Mouse (Mus musculus): ENCODE results near the gene Sart3.
"Not testable (repeated sequence)": the region's sequence is repeated elsewhere in the genome, so short reads cannot be mapped to it uniquely, and the experiment has no call there.

Gene Sart3

GRCm38 (mm10) chr5:113772450-113772895 lies at the start of gene Sart3, which contains the start of gene Iscu:
Gene Sart3 (minus strand): TSS chr5:113772510.
Gene Iscu (plus strand): TSS chr5:113772748.
- DNase-seq (ENCODE audit: low spot score in 2 of 2): peak; percentile 86 to 90

- no peak for DNase-seq (ENCODE audit: low spot score in 2 of 2)
These were observed 46.3 kb upstream of the Sart3 start for GRCm38 (mm10) chr5:113818572-113818971.

- DNase-seq (ENCODE audit: low spot score in 2 of 2): peak in 1 of 2 experiments; percentile 61
These were observed 43.4 kb upstream of the Sart3 start for GRCm38 (mm10) chr5:113815638-113816152.

GRCm38 (mm10) chr5:113815041-113815389 lies 42.7 kb upstream of the Sart3 start:
- DNase-seq (ENCODE audit: low spot score in 2 of 2): no peak

DNA sequence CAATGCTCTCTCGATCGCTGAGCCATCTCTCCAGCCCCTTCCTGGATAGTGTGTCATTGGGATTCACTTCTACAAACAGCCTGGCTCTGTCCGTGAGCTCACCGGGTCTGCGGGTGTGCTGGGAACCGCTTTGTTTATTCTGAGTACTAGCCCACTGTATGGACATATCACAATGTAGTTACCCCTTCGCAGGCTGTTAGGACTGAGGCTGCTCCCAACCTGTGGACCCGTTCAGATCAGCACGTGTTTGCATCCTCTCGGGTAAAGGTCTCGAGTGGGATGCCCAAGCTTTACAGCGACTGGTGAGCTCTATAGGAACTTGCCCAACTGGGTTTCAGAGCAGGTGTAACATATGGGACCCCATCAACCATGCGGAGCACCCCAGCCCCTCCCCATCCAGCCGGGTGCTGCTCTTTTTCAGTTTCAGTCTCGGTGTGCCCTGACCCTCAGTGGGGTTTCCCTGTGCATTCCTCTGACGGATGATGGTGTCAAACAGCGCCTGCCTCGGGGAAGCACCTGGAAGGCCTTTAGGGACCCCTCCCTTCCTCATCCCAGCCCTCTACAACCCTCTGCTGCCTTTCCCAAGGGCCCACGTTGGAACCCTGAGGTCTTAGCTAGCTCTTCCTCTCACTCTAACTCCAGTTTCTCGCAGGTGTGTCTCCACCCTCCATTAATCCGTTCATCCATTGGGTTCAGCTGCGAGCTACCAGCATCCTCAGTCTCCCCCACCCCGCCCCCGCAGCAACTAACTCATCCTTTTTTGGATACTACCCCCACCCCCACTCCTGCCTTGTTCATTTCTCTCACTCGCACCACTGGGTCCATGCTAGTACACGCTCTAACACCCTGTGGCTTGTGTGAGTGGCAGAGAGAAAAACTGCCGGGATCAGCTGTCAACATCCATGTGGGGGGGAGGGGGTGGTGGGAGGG lies 42.1 kb upstream of the Sart3 start:
- no peak for DNase-seq (ENCODE audit: low spot score in 2 of 2)

GRCm38 (mm10) chr5:113813608-113814007 lies 41.3 kb upstream of the Sart3 start:
- no peak for DNase-seq (ENCODE audit: low spot score in 2 of 2)

DNA sequence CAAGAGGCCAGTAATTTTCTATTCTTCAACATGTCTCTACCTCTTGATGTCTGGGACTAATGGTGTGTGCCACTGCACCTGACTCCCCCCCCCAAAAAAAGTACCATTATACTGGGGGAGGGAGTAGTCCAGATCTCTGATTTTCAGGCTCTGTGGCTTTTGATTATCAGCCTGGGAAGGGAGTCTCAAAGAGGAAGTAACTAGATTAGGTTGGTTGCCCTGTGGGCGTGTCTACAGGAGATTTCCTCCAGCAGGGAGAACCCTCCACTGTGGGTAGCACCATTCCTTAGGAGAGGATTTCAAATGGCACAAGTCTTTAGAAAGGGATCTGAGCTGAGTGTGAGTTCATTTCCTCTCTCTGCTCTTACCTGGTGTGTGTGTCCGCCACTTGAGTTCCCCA lies 40.3 kb upstream of the Sart3 start:
- no peak for DNase-seq (ENCODE audit: low spot score in 2 of 2)

DNA sequence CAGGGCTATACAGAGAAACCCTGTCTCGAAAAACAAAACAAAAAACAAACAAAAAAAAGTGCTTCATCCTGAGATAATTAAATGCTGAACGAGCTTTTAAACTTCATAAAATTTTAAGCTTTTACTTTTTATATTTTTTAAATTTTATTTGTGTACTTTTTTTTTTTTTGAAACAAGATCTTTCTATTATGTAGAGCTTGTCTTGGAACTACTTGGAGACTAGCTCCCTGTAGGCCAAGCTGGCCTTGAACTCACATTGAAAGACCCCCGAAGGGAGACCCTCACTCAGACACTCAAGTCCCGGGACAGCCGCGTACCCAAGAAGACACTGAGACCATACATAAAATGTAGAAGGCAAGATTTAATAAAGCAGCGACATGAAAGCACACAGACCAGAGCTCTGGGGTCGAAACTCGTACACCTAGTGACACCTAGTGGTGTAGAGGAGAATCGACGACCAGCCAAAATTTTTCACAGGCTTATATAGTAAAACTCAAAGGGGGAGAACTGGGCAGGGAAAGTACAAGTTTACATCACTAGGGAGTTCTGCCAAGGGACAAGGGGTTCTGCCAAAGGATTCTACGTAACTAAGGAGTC lies 39.6 kb upstream of the Sart3 start:
- not testable (repeated sequence) for DNase-seq (ENCODE audit: low spot score in 2 of 2)

DNA sequence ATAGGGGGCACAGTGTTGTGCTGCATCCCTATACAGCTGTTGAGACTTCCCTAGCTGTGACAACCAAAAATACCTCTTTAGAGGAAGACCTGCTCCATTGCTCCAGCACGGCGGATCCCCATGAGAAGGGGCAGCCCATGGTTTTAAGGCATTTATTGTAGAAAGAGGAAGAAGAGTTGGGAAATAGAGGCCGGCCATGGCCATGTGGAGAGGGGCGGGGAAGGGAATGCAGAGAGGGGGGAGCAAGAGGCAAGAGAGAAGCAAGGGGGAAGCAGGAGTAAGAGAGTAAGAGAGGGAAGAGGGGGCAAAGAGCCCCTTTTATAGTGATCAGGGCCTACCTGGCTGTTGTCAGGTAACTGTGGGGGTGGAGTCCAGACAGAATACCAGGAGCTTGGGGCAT lies 37.8 kb upstream of the Sart3 start:
- no peak for DNase-seq (ENCODE audit: low spot score in 2 of 2)

GRCm38 (mm10) chr5:113808177-113808576 lies 35.9 kb upstream of the Sart3 start:
- no peak for DNase-seq (ENCODE audit: low spot score in 2 of 2)

GRCm38 (mm10) chr5:113807712-113808111 lies 35.4 kb upstream of the Sart3 start:
- no peak for DNase-seq (ENCODE audit: low spot score in 2 of 2)

- no peak for DNase-seq (ENCODE audit: low spot score in 2 of 2)
These were observed 34.1 kb upstream of the Sart3 start for GRCm38 (mm10) chr5:113806414-113806813.

GRCm38 (mm10) chr5:113805301-113805700 lies 33.0 kb upstream of the Sart3 start:
- DNase-seq (ENCODE audit: low spot score in 2 of 2): no peak

- no peak for DNase-seq (ENCODE audit: low spot score in 2 of 2)
These were observed 32.2 kb upstream of the Sart3 start for GRCm38 (mm10) chr5:113804395-113804966.

- DNase-seq (ENCODE audit: low spot score in 2 of 2): no peak
These were observed 28.0 kb upstream of the Sart3 start, which contains the start of gene Tmem119 for GRCm38 (mm10) chr5:113800280-113800679. Gene Tmem119 (minus strand): TSS chr5:113800516.

GRCm38 (mm10) chr5:113799691-113800090 lies 27.4 kb upstream of the Sart3 start:
- DNase-seq (ENCODE audit: low spot score in 2 of 2): no peak

DNA sequence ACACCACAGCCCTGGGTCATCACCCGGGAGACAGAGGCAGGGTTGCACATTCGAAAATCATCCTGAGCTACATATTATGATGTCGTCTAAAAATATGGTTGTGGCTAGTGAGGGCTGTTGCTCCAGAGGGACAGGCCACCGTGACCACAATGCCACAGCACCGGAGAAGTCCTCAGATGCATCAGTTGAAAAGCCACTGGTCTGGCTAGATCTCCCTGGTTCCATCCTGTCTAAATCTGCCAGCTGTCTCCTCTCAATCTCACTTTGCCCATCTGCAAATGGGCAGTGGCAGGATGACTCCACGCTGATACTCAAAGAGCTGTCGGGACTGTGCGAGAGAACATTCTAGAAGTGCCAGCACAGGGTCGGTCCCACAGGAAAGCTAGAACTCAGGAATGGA lies 26.2 kb upstream of the Sart3 start:
- no peak for DNase-seq (ENCODE audit: low spot score in 2 of 2)

DNA sequence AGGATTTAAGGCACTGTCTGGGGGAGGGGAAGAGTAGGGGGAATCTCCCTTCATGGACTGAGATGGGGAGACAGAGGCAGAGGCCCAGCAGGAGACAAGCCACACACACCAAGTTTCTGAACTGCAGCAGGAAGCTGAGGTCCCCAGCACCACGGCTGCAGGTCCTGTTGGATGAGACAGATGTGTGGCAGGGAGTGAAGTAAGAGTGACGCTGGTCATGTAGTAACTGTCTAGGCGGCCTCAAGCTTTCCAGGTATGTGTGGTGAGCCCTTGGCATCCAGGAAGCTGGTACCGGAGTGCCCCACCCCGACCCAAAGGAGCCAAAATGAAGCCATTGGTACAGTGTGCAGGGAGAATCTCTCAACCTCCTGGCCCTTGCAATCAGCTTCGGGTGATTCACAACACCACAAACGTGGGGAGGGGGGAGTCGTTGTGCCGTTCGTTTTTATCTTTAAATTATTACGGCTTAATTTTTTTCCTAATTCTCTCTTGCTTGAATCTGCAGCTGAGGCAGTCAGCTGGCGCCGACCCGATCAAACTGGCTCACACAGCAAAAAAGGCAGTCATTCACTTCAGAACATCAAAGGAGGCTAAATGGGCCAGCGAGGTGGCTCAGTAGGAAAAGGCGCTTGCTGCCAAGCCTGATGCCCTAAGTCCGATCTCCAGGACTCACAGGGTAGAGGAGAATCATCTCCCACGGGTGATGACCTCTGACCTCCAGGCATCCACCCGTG lies 25.0 kb upstream of the Sart3 start:
- DNase-seq (ENCODE audit: low spot score in 2 of 2): no peak

DNA sequence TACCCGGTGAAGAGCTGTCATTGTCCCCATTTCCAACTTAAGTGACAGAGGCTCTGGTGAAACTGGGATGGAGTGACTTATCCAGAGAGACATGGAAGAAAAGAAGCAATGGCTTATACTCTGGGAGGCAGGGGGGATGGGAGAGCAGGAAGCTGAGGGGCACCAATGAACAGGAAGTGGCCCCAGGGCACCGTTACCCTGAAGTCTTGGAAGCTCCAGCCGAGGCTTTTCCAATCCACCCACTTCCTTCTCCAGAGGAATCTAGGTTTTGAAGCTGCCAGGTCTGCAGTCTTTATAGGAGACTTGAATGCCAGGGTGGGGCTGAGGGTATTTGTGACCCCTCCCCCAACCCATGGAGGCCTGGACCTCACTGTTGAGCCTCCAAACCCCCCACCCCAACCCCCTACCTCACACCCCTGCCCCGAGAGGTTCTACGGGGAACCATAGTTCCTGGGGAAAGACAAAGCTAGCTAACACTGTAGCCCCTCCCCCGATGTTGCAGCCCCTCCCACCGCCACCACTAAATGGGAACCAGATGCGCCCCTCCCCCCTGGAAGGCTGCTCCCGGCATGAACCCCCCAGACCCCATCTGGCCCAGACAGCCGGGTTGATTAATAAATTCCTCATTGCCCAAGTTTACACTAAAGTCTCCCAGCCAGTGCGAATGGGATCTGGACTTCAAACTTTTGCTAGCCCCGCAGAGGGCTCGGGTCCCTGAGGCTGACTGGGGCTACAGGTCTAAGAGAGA lies 24.3 kb upstream of the Sart3 start:
- DNase-seq (ENCODE audit: low spot score in 2 of 2): no peak

- no peak for DNase-seq (ENCODE audit: low spot score in 2 of 2)
These were observed 19.1 kb upstream of the Sart3 start for GRCm38 (mm10) chr5:113791197-113792095.
